Mouse (Mus musculus) kidney, postnatal 4 days (tissue): ENCODE data around the gene Ptpn3.
A peak's percentile ranks its signal among the peaks of the same experiment; 100 is the strongest.

Source experiments
- DNase-seq, 2 experiments: peaks; one replicate each; pipeline ENCODE4 v3.0.0; 2021; ENCODE audit warnings: mixed read lengths in 2 of 2

Gene Ptpn3

DNA sequence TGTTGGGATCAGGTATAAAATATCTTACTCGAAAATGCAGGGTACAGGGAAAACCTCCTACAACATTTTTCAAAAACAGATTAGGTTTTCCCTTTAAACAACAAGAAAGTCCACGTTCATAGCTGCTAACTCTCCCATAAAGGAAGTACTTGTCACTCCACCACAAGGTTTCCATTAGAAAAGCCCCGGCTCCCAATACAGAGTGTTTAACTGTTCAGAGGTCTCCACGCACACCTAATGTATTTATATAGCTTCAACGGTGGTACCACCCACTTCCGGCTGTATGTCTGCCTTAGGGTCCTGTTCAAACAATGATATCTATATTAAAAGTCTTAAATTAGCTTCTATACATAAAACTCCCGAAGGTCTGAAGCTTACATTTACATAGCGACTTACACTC, 39.2 kb downstream of the Ptpn3 start:
- no peak for DNase-seq

DNA sequence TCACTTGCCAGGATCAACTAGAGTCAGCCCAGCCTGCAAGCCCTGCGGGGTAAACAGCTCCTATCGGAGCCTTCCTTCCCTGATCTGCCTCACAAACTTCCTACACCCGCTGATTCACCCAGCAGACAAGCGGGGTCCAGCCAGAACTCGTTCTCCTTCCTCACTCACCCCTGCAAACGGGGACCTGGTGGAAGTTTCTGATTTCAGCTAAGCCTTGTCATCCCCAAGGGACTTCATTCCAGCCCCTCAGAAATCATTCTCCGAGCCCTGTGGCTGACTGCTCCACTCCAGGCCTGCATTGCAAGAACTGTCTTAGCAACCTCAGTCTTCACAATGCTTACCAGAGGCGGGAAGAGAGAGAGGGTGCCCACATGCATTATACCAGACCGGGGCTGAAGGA, 39.8 kb downstream of the Ptpn3 start:
- DNase-seq: peak in 1 of 2 experiments; percentile 31

GRCm38 (mm10) chr4:57258159-57259035, 43.2 kb downstream of the Ptpn3 start:
- no peak for DNase-seq

DNA sequence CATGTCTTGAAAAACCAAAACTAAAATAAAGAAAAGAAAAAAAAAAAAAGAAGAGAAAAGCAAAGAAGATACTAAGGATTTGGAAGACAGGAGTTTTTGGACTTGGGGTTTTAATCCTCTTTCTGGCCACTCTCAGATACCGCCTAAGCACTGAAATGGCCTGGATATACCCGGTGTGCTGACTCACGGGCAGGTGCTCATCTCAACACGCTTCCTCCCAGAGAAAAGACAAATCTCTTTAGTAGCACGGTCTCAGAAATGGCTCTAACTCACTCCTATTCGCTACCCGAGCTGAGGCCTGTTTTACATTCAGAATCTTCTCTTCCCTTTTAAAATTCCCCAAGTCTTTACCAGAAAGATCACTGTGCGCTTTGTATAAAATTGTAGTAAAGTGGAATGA, 44.2 kb downstream of the Ptpn3 start:
- no peak for DNase-seq

- DNase-seq: no peak
Measured at GRCm38 (mm10) chr4:57256761-57257160, 44.9 kb downstream of the Ptpn3 start.

DNA sequence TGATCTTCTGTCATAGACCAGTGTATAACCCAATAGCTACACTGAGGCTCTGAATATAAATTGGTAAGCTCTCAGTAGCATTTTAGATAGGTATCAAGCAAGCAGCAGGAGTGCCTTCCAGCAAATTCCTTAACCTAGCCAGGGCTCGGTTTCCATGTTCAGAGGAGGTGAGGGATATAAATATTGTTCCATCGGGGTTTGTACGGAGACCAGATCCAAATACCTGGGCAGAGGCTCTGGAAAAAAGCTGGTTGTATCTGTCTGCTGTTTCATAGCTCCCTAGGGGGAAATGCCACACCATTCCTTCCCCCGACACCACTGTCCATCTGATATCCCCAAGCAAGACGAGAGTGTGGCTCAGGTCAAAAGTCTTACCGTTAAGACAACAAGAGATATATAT, 47.2 kb downstream of the Ptpn3 start:
- no peak for DNase-seq

DNA sequence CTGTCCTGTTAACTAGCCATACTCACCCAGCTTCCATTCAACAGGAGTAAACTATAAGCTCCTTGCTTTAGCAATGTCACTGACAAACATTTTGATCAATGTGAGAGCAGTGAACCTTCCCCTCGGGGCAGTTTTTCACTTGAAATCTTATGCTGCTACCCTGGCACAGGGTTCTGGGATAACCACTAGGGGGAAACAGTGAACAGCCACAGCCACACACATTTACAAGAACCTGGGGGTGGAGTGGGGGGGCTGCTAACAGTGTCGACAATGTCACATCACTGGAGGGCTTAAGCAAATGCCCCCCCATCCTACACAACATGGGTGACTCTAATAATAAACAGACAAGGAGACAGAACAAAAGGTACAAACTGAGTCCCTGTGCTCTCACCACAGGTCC, 51.0 kb downstream of the Ptpn3 start:
- DNase-seq: peak; percentile 29 to 50

DNA sequence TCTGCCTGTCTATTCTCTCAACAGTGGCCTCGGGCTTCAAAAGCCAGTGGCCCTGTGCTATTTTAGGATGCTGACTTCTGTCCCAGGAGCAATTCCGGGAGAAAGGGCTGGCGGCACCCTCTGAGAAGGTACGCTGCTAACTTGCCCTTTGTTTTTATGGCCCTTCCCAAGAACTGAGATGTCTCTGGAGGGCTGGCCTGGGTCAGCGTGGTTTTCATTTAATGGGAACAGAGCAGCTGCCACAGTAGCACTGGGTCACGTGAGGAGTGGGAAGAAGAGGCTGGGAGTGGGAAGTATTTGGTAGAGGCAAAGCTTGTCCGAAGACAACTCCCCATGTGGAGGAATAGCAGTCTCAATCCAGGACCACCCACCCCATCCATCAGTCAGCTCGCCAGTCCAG, 52.5 kb downstream of the Ptpn3 start:
- DNase-seq: no peak

- no peak for DNase-seq
Measured at GRCm38 (mm10) chr4:57244874-57245273, 56.8 kb downstream of the Ptpn3 start.

DNA sequence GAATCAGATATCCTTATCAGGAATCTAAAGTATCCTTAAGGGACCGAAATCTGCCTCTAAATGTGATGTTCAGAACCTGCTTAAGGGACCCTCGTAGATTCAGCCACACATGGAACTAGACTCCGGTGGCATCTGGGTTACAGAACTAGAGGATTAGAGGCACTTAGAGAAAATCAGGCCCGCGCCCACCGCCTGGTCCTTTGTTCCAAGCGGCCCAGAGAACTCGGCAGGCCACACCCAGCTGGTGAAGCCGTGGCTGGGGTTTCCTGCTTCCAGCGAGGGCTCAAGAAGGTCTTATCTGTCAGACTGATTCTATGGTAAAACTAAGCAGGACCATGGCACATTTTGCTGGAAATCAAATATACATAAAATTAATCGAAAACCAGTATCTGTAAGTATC, 58.3 kb downstream of the Ptpn3 start:
- DNase-seq: no peak

DNA sequence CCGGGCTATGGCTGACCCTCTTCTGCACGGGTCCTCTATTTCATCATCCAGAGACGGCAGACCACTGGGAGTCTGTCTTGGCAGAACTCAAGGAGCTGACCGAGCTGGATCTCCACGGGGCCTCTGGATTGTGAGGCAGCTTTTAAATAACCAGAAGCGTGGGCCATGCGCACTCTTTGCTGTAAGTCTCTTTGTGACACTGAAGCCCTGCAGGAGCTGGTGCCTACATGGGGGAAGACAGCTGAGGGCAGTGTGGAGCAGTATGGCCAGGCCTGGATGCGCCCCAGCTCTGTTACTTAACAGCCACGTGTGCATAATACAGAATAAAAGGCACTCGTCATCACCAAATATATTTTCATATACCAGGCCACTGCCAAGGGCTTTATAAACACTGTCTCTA, 60.7 kb downstream of the Ptpn3 start:
- DNase-seq: no peak

- no peak for DNase-seq
Measured at GRCm38 (mm10) chr4:57240100-57240499, 61.5 kb downstream of the Ptpn3 start.

- no peak for DNase-seq
Measured at GRCm38 (mm10) chr4:57239112-57239511, 62.5 kb downstream of the Ptpn3 start.

GRCm38 (mm10) chr4:57238118-57238517, 63.5 kb downstream of the Ptpn3 start:
- DNase-seq: no peak

- DNase-seq: no peak
Measured at GRCm38 (mm10) chr4:57236513-57236912, 65.1 kb downstream of the Ptpn3 start.

GRCm38 (mm10) chr4:57235741-57236140, 65.9 kb downstream of the Ptpn3 start:
- no peak for DNase-seq

DNA sequence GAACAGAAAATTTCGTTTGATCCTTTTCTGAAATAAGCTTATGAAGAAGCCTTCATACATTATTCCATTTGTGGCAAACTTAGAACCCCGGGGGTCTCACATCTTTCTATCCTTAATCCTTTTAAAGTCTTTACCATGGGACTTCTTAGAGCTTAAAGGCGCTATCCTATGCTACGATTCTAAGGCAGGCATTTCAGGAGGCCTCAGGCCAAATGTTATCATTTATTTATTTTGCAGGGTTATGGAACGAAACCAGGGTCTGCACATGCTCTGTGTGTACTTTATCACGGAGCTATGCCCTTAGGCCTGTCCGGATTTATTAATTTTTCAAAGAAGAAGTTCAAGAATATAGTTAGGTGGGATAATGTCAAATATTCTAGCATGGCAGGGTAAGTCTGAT, 67.3 kb downstream of the Ptpn3 start:
- no peak for DNase-seq

DNA sequence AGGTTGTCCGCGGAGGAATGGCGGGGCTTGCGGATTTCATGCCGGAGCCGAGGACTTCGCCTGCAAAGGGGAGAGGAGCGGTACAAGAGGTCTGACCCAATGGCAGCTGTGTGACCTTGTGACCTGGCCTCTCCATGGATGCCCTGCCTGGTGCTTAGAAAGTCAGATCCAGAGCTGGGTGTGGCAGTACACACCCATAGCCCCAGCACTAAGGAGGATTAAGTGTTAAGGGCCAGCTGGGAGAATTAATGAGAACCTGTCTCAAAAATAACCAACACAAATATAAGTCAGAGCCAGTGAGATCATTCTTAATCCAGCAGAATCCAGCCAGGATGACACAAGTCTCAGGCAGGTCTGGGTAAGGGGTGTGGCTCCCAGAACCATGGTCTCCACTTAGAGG, 69.2 kb downstream of the Ptpn3 start:
- DNase-seq: no peak

DNA sequence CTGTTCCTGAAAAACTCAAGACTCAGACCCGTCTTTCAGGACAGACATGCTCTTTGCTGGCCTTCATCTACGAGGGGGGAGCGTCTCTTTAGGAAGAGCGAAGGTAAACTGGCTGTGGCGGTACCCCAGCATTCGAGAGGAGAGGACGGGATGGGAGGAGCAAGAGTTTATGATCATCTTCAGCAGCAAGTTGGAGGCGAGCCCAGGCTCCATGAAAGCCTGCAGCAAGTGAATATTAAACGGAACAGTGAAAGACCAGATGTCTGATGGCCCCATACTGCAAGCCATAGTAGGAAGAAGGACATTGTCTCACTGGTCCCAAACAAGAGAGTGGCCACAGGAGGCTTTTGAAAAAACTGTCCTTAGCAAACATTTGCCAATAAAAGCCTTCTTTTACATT, 70.3 kb downstream of the Ptpn3 start:
- DNase-seq: peak in 1 of 2 experiments; percentile 24

DNA sequence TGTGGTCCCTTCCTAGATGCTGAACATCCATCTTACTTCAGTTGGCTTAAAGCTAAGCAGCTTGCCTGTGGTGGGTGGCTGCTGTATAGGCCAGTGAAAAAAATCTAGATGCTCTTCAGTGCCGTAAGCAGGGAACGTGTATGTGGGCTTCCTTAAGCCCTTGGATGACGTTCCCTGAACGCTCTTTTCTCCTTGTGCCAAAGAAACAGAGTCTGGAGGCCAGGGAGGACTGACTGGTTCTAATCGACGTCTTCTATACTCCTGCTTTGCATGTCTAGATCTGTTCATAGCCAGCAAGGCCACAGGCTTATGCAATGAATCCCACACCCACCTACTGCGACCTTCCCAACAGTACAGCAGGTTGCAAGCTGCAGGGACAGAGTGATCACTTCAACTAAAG, 71.3 kb downstream of the Ptpn3 start:
- DNase-seq: no peak

DNA sequence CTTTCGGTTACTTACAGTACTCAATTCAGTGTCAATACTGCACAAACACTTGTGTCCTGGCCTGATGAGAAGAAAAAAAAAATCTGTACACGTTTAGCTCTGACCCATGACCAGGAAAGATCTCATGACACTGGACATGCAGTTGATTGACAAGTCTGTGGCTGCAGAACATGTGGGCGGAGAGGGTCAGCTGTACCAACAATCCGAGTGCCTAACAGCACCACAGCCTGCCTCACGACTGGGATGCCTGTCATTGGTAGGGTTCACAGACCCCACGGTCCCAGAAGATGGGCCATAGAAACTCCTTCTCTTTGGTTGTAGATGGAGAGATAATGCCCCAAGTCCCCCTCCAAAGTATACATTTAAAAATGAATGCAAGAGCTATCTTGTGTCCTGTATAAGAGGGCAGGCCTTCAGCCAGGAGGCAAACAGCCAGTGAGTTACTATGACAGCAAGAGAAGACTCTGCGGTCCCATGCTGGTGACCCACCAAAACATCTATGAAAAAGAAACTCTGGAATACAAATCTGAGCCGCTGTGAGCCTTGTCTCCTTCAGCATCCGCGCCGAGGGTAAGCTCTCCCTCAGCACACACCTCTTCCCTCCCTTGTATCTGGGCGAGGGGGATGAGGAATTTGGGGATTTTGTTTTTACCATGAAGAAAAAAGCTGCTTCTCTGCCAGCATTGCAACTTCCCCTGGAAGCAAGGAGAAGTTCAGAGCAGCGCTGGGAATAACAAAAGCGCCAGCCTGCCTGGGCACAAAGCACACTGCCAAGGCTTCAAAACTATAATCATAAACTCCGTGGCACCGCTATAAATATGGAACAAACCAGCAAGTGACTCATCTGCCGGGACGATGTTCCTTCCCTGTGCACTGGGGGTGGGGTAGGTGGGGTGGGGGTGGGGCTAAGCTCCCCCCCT, 72.8 kb downstream of the Ptpn3 start:
- DNase-seq: no peak

GRCm38 (mm10) chr4:57224776-57225175, 76.9 kb downstream of the Ptpn3 start:
- no peak for DNase-seq

- DNase-seq: no peak
Measured at GRCm38 (mm10) chr4:57217746-57218145, 83.9 kb downstream of the Ptpn3 start.

- no peak for DNase-seq
Measured at GRCm38 (mm10) chr4:57216535-57216934, 85.1 kb downstream of the Ptpn3 start.
